Mouse (Mus musculus) hindbrain, embryonic 12.5 days (tissue): ENCODE data around the gene N4bp1. TPM values are rescaled to one million over a fixed set of nuclear protein-coding genes. Genes with fewer than 3 reads are reported as not detected.

Source experiments
- ATAC-seq: fragments of 200-750 bp; cut with Nextera tagmentation; 2 replicates; pipeline ENCODE4 v1.8.0; 2017; ENCODE audit warnings: moderate TSS enrichment; ENCODE audit not compliant: low FRiP score
- H3K27ac ChIP-seq: fragments of 300-500 bp; sonication (generic); 2 replicates; pipeline ENCODE4 v1.5.1; 2016; ENCODE audit warnings: mild to moderate bottlenecking
- H3K27me3 ChIP-seq: fragments of 300-500 bp; sonication (generic); 2 replicates; pipeline ENCODE4 v1.6.1; 2016; ENCODE audit warnings: mild to moderate bottlenecking
- H3K36me3 ChIP-seq: fragments of 300-500 bp; sonication (generic); 2 replicates; pipeline ENCODE4 v1.6.1; 2016; ENCODE audit warnings: mild to moderate bottlenecking
- H3K4me1 ChIP-seq: fragments of 300-500 bp; sonication (generic); 2 replicates; pipeline ENCODE4 v1.6.1; 2016
- H3K4me2 ChIP-seq: fragments of 300-500 bp; sonication (generic); replicated peaks from 2 replicates; pipeline ENCODE4 v1.6.1; 2016; ENCODE audit warnings: mild to moderate bottlenecking
- H3K4me3 ChIP-seq: fragments of 300-500 bp; sonication (generic); 2 replicates; pipeline ENCODE4 v1.5.1; 2016; ENCODE audit warnings: mild to moderate bottlenecking
- H3K9ac ChIP-seq: fragments of 300-500 bp; sonication (generic); 2 replicates; pipeline ENCODE4 v1.6.1; 2016; ENCODE audit warnings: mild to moderate bottlenecking, moderate library complexity
- H3K9me3 ChIP-seq: fragments of 300-500 bp; sonication (generic); replicated peaks from 2 replicates; pipeline ENCODE4 v1.6.1; 2016; ENCODE audit warnings: mild to moderate bottlenecking
- WGBS: fragments of 180-500 bp; shearing (Covaris S2); methylation state at CpG from one replicate; pipeline ENCODE4 v1.1.7; 2016; 5-methylcytosine and 5-hydroxymethylcytosine counted together
- polyA plus RNA-seq: library from polyadenylated mRNA; unstranded; fragments of >200 nt; fragmentation: Nextera tagmentation; extraction: Ambion mirVana; gene quantifications from 2 replicates; pipeline ENCODE4 v1.2.1, GENCODE M21; 2016

N4bp1 gene
- polyA plus RNA-seq, 1 experiment from 2014 or later, result 13.2 TPM

- no peaks in the 10 kb centered on the region for H3K9me3 ChIP-seq
- WGBS, result 91% methylated on average over 2 of the region's 2 CpGs
- no peak overlapping the region for H3K9ac ChIP-seq
- no peaks in the 10 kb centered on the region for H3K36me3 ChIP-seq
- no peak overlapping the region for H3K4me3 ChIP-seq
- H3K27me3 ChIP-seq, result no peaks in the 10 kb centered on the region
- no peak overlapping the region for H3K27ac ChIP-seq
- no peak for ATAC-seq
- no peak overlapping the region for H3K4me2 ChIP-seq
- no peaks in the 10 kb centered on the region for H3K4me1 ChIP-seq
These were observed 33.0 kb upstream of the N4bp1 start for GRCm38 (mm10) chr8:86918093-86918492.

GRCm38 (mm10) chr8:86917689-86918088 lies 32.6 kb upstream of the N4bp1 start:
- H3K9ac ChIP-seq, result no peak overlapping the region
- no peak for ATAC-seq
- H3K27me3 ChIP-seq, result no peaks in the 10 kb centered on the region
- H3K4me1 ChIP-seq, result no peaks in the 10 kb centered on the region
- H3K36me3 ChIP-seq, result no peaks in the 10 kb centered on the region
- H3K4me3 ChIP-seq, result no peak overlapping the region
- no peak overlapping the region for H3K27ac ChIP-seq
- WGBS, result 80% methylated on average over 2 of the region's 2 CpGs
- no peaks in the 10 kb centered on the region for H3K9me3 ChIP-seq
- H3K4me2 ChIP-seq, result no peak overlapping the region

GRCm38 (mm10) chr8:86916369-86916768 lies 31.3 kb upstream of the N4bp1 start:
- Histone ChIP-seq H3K36me3 (no peaks in the 10 kb centered on the region), H3K9ac (no peak overlapping the region), H3K4me1 (no peaks in the 10 kb centered on the region), H3K27me3 (no peaks in the 10 kb centered on the region), H3K9me3 (no peaks in the 10 kb centered on the region), H3K4me3 (no peak overlapping the region), H3K27ac (no peak overlapping the region), H3K4me2 (no peak overlapping the region)
- 92% methylated on average over 4 of the region's 4 CpGs for WGBS
- ATAC-seq, result no peak

GRCm38 (mm10) chr8:86911136-86911535 lies 26.1 kb upstream of the N4bp1 start:
- H3K4me1 ChIP-seq, result no peaks in the 10 kb centered on the region
- no peak for ATAC-seq
- no peaks in the 10 kb centered on the region for H3K27me3 ChIP-seq
- H3K27ac ChIP-seq, result no peak overlapping the region
- H3K36me3 ChIP-seq, result no peaks in the 10 kb centered on the region
- 89% methylated on average over 8 of the region's 8 CpGs for WGBS
- H3K4me2 ChIP-seq, result no peak overlapping the region
- no peaks in the 10 kb centered on the region for H3K9me3 ChIP-seq
- no peak overlapping the region for H3K9ac ChIP-seq
- no peak overlapping the region for H3K4me3 ChIP-seq

GRCm38 (mm10) chr8:86910250-86910649 lies 25.2 kb upstream of the N4bp1 start:
- no peaks in the 10 kb centered on the region for H3K9me3 ChIP-seq
- no peak overlapping the region for H3K27ac ChIP-seq
- no peak overlapping the region for H3K4me3 ChIP-seq
- no peaks in the 10 kb centered on the region for H3K4me1 ChIP-seq
- H3K9ac ChIP-seq, result no peak overlapping the region
- no peaks in the 10 kb centered on the region for H3K27me3 ChIP-seq
- no peak for ATAC-seq
- no peaks in the 10 kb centered on the region for H3K36me3 ChIP-seq
- 83% methylated on average over 7 of the region's 7 CpGs for WGBS
- no peak overlapping the region for H3K4me2 ChIP-seq

GRCm38 (mm10) chr8:86908536-86908935 lies 23.5 kb upstream of the N4bp1 start:
- Histone ChIP-seq H3K36me3 (no peaks in the 10 kb centered on the region), H3K4me1 (no peaks in the 10 kb centered on the region), H3K4me3 (no peak overlapping the region), H3K9ac (no peak overlapping the region), H3K4me2 (no peak overlapping the region), H3K27me3 (0 out of 2 replicates have a peak, but pooled peaks cover 4% of the 10 kb centered on the region), H3K27ac (no peak overlapping the region), H3K9me3 (no peaks in the 10 kb centered on the region)
- WGBS, result 17% methylated on average over 6 of the region's 6 CpGs
- ATAC-seq, result no peak

- H3K36me3 ChIP-seq, result no peaks in the 10 kb centered on the region
- H3K4me1 ChIP-seq, result no peaks in the 10 kb centered on the region
- no peak overlapping the region for H3K4me2 ChIP-seq
- H3K27ac ChIP-seq, result no peak overlapping the region
- 0 out of 2 replicates have a peak, but pooled peaks cover 4% of the 10 kb centered on the region for H3K27me3 ChIP-seq
- 85% methylated on average over 10 of the region's 10 CpGs for WGBS
- H3K9me3 ChIP-seq, result no peaks in the 10 kb centered on the region
- H3K9ac ChIP-seq, result no peak overlapping the region
- H3K4me3 ChIP-seq, result no peak overlapping the region
- ATAC-seq, result no peak
These were observed 19.9 kb upstream of the N4bp1 start for GRCm38 (mm10) chr8:86904911-86905310.

- no peak overlapping the region for H3K4me3 ChIP-seq
- no peaks in the 10 kb centered on the region for H3K4me1 ChIP-seq
- 0 out of 2 replicates have a peak, but pooled peaks cover 4% of the 10 kb centered on the region for H3K27me3 ChIP-seq
- H3K36me3 ChIP-seq, result no peaks in the 10 kb centered on the region
- H3K9me3 ChIP-seq, result no peaks in the 10 kb centered on the region
- WGBS, result 6% methylated on average over 10 of the region's 10 CpGs
- H3K4me2 ChIP-seq, result no peak overlapping the region
- H3K9ac ChIP-seq, result no peak overlapping the region
- H3K27ac ChIP-seq, result no peak overlapping the region
- no peak for ATAC-seq
These were observed 18.0 kb upstream of the N4bp1 start for GRCm38 (mm10) chr8:86903104-86903503.

GRCm38 (mm10) chr8:86902656-86903055 lies 17.6 kb upstream of the N4bp1 start:
- 75% methylated on average over 8 of the region's 8 CpGs for whole genome bisulfite sequencing
- 0 out of 2 replicates have a peak, but pooled peaks cover 4% of the 10 kb centered on the region for H3K27me3 ChIP-seq
- no peaks in the 10 kb centered on the region for H3K36me3 ChIP-seq
- no peak overlapping the region for H3K9ac ChIP-seq
- no peak overlapping the region for H3K27ac ChIP-seq
- H3K9me3 ChIP-seq, result no peaks in the 10 kb centered on the region
- H3K4me2 ChIP-seq, result no peak overlapping the region
- H3K4me1 ChIP-seq, result no peaks in the 10 kb centered on the region
- no peak overlapping the region for H3K4me3 ChIP-seq
- ATAC-seq, result no peak

GRCm38 (mm10) chr8:86901972-86902371 lies 16.9 kb upstream of the N4bp1 start:
- Histone ChIP-seq H3K27me3 (0 out of 2 replicates have a peak, but pooled peaks cover 4% of the 10 kb centered on the region), H3K27ac (no peak overlapping the region), H3K36me3 (no peaks in the 10 kb centered on the region), H3K9ac (no peak overlapping the region), H3K9me3 (no peaks in the 10 kb centered on the region), H3K4me1 (no peaks in the 10 kb centered on the region), H3K4me3 (no peak overlapping the region), H3K4me2 (no peak overlapping the region)
- 57% methylated on average over 5 of the region's 5 CpGs for WGBS
- no peak for ATAC-seq

- WGBS, result 78% methylated on average over 7 of the region's 7 CpGs
- Histone ChIP-seq H3K27me3 (no peaks in the 10 kb centered on the region), H3K36me3 (no peaks in the 10 kb centered on the region), H3K27ac (no peak overlapping the region), H3K9me3 (no peaks in the 10 kb centered on the region), H3K4me3 (no peak overlapping the region), H3K4me1 (no peaks in the 10 kb centered on the region), H3K9ac (no peak overlapping the region), H3K4me2 (no peak overlapping the region)
- no peak for ATAC-seq
These were observed 12.8 kb upstream of the N4bp1 start for GRCm38 (mm10) chr8:86897726-86898419.

GRCm38 (mm10) chr8:86895390-86895789 lies 10.3 kb upstream of the N4bp1 start:
- ATAC-seq, result no peak
- no peak overlapping the region for H3K27ac ChIP-seq
- 87% methylated on average over 4 of the region's 4 CpGs for WGBS
- no peak overlapping the region for H3K9ac ChIP-seq
- H3K4me3 ChIP-seq, result no peak overlapping the region
- H3K36me3 ChIP-seq, result no peaks in the 10 kb centered on the region
- no peaks in the 10 kb centered on the region for H3K4me1 ChIP-seq
- H3K9me3 ChIP-seq, result no peaks in the 10 kb centered on the region
- no peaks in the 10 kb centered on the region for H3K27me3 ChIP-seq
- no peak overlapping the region for H3K4me2 ChIP-seq

GRCm38 (mm10) chr8:86894194-86894761 lies 9.2 kb upstream of the N4bp1 start:
- Histone ChIP-seq H3K27ac (no peak overlapping the region), H3K4me3 (no peak overlapping the region), H3K9ac (no peak overlapping the region), H3K4me1 (no peaks in the 10 kb centered on the region), H3K4me2 (no peak overlapping the region), H3K27me3 (no peaks in the 10 kb centered on the region), H3K9me3 (no peaks in the 10 kb centered on the region), H3K36me3 (no peaks in the 10 kb centered on the region)
- WGBS, result 84% methylated on average over 6 of the region's 6 CpGs
- no peak for ATAC-seq
